Mouse (Mus musculus): ENCODE results near the gene Lypd5.

GRCm38 (mm10) chr7:24325197-24325596, 23.8 kb upstream of the Lypd5 start:
- no peak for TF ChIP-seq CTCF (conservative IDR thresholded peaks at IDR 0.05 in 1 of 2, IDR thresholded peaks at IDR 0.05 in 1 of 2; ENCODE audit: low read depth in 2 of 2, low read length in 2 of 2)
- no peak for TF ChIP-seq POLR2A (IDR thresholded peaks at IDR 0.05; ENCODE audit: low read depth, low read length)
- no peak for TF ChIP-seq ZKSCAN1 (IDR thresholded peaks at IDR 0.05; ENCODE audit: borderline replicate concordance, low read depth, low read length)
- TF ChIP-seq ZMIZ1 (IDR thresholded peaks at IDR 0.05; ENCODE audit: low read depth, low read length) = no peak
- TF ChIP-seq EP300 (IDR thresholded peaks at IDR 0.05; ENCODE audit: low read length) = no peak
- TF ChIP-seq E2F4 (IDR thresholded peaks at IDR 0.05; ENCODE audit: insufficient replicate concordance, low read depth, low read length) = no peak
- TF ChIP-seq POLR2AphosphoS2 (IDR thresholded peaks at IDR 0.05; ENCODE audit: low read depth, low read length) = no peak
- TF ChIP-seq USF1 (IDR thresholded peaks at IDR 0.05; ENCODE audit: low read depth, low read length) = no peak
- no peak for TF ChIP-seq MEF2A (IDR thresholded peaks at IDR 0.05; ENCODE audit: borderline replicate concordance, low read depth, low read length)
- no peak for TF ChIP-seq MAFK (IDR thresholded peaks at IDR 0.05; ENCODE audit: insufficient replicate concordance, low read length)
